Mouse (Mus musculus) myocyte (in vitro differentiated cells): ENCODE data around the gene Gna11.

Experiments
- CEBPB ChIP-seq: IDR thresholded peaks from 2 replicates; pipeline ENCODE4 v1.6.1; 2011; ENCODE audit warnings: mild to moderate bottlenecking, moderate library complexity; ENCODE audit not compliant: poor library complexity, insufficient read depth, severe bottlenecking
- MAX ChIP-seq: IDR thresholded peaks from one replicate; pipeline ENCODE4 v1.6.1; 2011; ENCODE audit warnings: low read depth, mild to moderate bottlenecking, control low read depth
- MYOD1 ChIP-seq, 3 experiments: IDR thresholded peaks; one replicate each; pipeline ENCODE4 v1.6.1; 2011; ENCODE audit warnings: control low read depth in 2 of 3, low read depth in 2 of 3, mild to moderate bottlenecking in 2 of 3, moderate library complexity in 1 of 3; ENCODE audit not compliant: insufficient read length in 2 of 3, control insufficient read depth in 1 of 3
- MYOG ChIP-seq, 3 experiments: IDR thresholded peaks; one replicate each; pipeline ENCODE4 v1.6.1; 2011; ENCODE audit warnings: control low read depth in 2 of 3, low read depth in 2 of 3, mild to moderate bottlenecking in 2 of 3; ENCODE audit not compliant: insufficient read length in 2 of 3, control insufficient read depth in 1 of 3, insufficient read depth in 1 of 3
- POLR2A ChIP-seq: IDR thresholded peaks from one replicate; pipeline ENCODE4 v1.6.1; 2011; ENCODE audit warnings: low read depth, mild to moderate bottlenecking, control low read depth, moderate library complexity; ENCODE audit not compliant: insufficient read length
- SRF ChIP-seq: IDR thresholded peaks from one replicate; pipeline ENCODE4 v1.6.1; 2011; ENCODE audit warnings: low read depth; ENCODE audit not compliant: control insufficient read depth, insufficient read length
- TCF3 ChIP-seq: IDR thresholded peaks from one replicate; pipeline ENCODE4 v1.6.1; 2011; ENCODE audit warnings: low read depth, control low read depth; ENCODE audit not compliant: insufficient read length
- USF1 ChIP-seq: IDR thresholded peaks from one replicate; pipeline ENCODE4 v1.6.1; 2011; ENCODE audit warnings: low read depth, mild to moderate bottlenecking, control low read depth, moderate library complexity

- TF ChIP-seq MYOG (IDR thresholded peaks at IDR 0.05; ENCODE audit: control insufficient read depth in 1 of 3, insufficient read depth in 1 of 3, insufficient read length in 2 of 3, low read depth in 2 of 3), result no peak
- TF ChIP-seq USF1, result no peak
- no peak for TF ChIP-seq MAX
- TF ChIP-seq CEBPB, result no peak
- peak; percentile 65 for TF ChIP-seq TCF3
- TF ChIP-seq POLR2A, result no peak
- TF ChIP-seq MYOD1 (IDR thresholded peaks at IDR 0.05; ENCODE audit: control insufficient read depth in 1 of 3, insufficient read length in 2 of 3, low read depth in 2 of 3), result no peak
- no peak for TF ChIP-seq SRF
Observed at GRCm38 (mm10) chr10:81571501-81571876, 26.5 kb upstream of the Gna11 start.
